9 mouse cellular contexts compared by ENCODE assay signal in the genomic region with DNA sequence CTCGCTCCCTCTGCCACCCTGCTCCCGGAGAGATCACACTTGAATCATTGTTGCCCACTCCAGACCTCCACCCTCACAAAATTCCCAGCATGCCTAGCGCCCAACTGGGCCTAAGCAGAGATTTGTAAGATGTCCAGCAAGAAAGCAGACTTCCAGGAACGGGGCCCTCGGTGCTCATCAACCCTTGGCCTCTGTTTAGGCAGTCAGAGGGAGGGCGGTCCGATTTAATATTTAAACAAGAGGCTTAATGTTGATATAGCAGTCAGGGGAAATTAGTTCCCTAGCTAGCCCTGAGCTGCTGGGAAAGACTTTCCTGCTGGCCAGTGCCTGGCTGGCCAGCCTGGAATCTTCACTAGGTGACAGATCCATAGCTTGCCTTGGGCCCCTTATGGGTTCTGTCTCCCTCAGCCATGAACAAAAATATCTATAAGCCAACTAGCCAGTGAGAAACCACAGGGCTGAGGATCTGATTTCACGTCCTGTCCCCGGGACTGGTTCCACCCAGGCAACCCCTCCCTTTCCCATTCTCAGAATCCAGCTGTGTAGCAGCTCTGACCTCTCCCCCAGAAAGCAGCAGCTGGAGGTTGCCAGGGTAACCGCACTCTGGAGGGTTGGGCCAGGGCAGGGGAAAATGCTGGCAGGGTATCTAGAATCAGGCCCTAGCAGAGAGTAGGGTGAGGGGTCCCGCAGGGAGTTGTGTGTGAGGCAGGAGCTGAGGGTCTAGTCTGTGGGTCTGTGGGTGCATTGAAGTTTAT. TPM values are rescaled to one million over a fixed set of nuclear protein-coding genes. Genes with fewer than 3 reads are reported as not detected.
A peak's percentile ranks its signal among the peaks of the same experiment; 100 is the strongest.
DNase-seq lines count a peak whose midpoint lies in the region; ATAC-seq lines count a peak whose summit lies in the region.
"Had no signal": no experiment of that assay in that cellular context is flagged by ENCODE, and none has a peak within 500 bp of the region (broad histone marks: within the 10 kb centered on the region; RNA-seq: fewer than 3 reads in every experiment).

No protein-coding gene starts in this region.

- no peaks in the 10 kb centered on the region for H3K4me1 ChIP-seq in forebrain, embryonic 14.5 days (ENCODE audit: control insufficient read depth, insufficient read depth, low read length)
- peaks cover 27% of the 10 kb centered on the region for H3K4me1 ChIP-seq in limb, embryonic 12.5 days (replicated peaks)
- peaks cover 12% of the 10 kb centered on the region; the same call in 1 of the 2 replicates for H3K4me1 ChIP-seq in midbrain, embryonic 14.5 days (ENCODE audit: control insufficient read depth, insufficient read depth, low read length)

- H3K9ac ChIP-seq in forebrain, embryonic 14.5 days (ENCODE audit: low read length), result no peak overlapping the region
- no peak overlapping the region for H3K9ac ChIP-seq in limb, embryonic 12.5 days (replicated peaks)
- no peak overlapping the region for H3K9ac ChIP-seq in midbrain, embryonic 14.5 days (replicated peaks; ENCODE audit: low read length)

- no peak overlapping the region for H3K4me3 ChIP-seq in forebrain, embryonic 14.5 days (ENCODE audit: low read depth, low read length)
- no peak overlapping the region for H3K4me3 ChIP-seq in limb, embryonic 12.5 days (replicated peaks)
- H3K4me3 ChIP-seq in midbrain, embryonic 14.5 days (replicated peaks; ENCODE audit: low read depth, low read length), result no peak overlapping the region

- H3K27ac ChIP-seq in forebrain, embryonic 14.5 days (ENCODE audit: low read depth, low read length), result peak overlapping the region; percentile 9; the same call in 1 of the 2 replicates
- H3K27ac ChIP-seq in limb, embryonic 12.5 days, result peak overlapping the region; percentile 90
- H3K27ac ChIP-seq in midbrain, embryonic 14.5 days (replicated peaks; ENCODE audit: low read depth, low read length), result peak overlapping the region; percentile 38; the same call in 1 of the 2 replicates

- WGBS in forebrain, embryonic 14.5 days, result 54% methylated on average over 11 of the region's 11 CpGs
- whole genome bisulfite sequencing in limb, embryonic 12.5 days, result 40% methylated on average over 11 of the region's 11 CpGs
- WGBS in midbrain, embryonic 14.5 days, result 44% methylated on average over 11 of the region's 11 CpGs

- no peak overlapping the region for H3K4me2 ChIP-seq in forebrain, embryonic 14.5 days (ENCODE audit: low read length)
- peak overlapping the region; percentile 20 for H3K4me2 ChIP-seq in limb, embryonic 12.5 days
- no peak overlapping the region for H3K4me2 ChIP-seq in midbrain, embryonic 14.5 days (ENCODE audit: low read length)

- intact Hi-C loops in left cerebral cortex, postnatal 4 days (cut with DNase I), result no loop called here

- ATAC-seq in forebrain, embryonic 14.5 days, result no peak
- ATAC-seq in limb, embryonic 12.5 days (ENCODE audit: insufficient number of reproducible peaks, insufficient read depth, low FRiP score, low TSS enrichment, low read depth), result peak; percentile 91
- no peak; the same call in 1 of the 2 replicates for ATAC-seq in midbrain, embryonic 14.5 days (ENCODE audit: low FRiP score, low TSS enrichment)

- no peaks in the 10 kb centered on the region for H3K36me3 ChIP-seq in forebrain, embryonic 14.5 days (ENCODE audit: control insufficient read depth, insufficient read depth, low read length)
- H3K36me3 ChIP-seq in limb, embryonic 12.5 days, result no peaks in the 10 kb centered on the region
- no peaks in the 10 kb centered on the region for H3K36me3 ChIP-seq in midbrain, embryonic 14.5 days (ENCODE audit: control insufficient read depth, insufficient read depth, low read length)

- H3K9me3 ChIP-seq in forebrain, embryonic 14.5 days (replicated peaks; ENCODE audit: control insufficient read depth, low read length), result no peaks in the 10 kb centered on the region
- H3K9me3 ChIP-seq in limb, embryonic 12.5 days, result peaks cover 4% of the 10 kb centered on the region; the same call in 1 of the 2 replicates
- 0 out of 2 replicates have a peak, but pooled peaks cover 5% of the 10 kb centered on the region for H3K9me3 ChIP-seq in midbrain, embryonic 14.5 days (ENCODE audit: control insufficient read depth, low read length)

- no peaks in the 10 kb centered on the region for H3K27me3 ChIP-seq in forebrain, embryonic 14.5 days (replicated peaks; ENCODE audit: control insufficient read depth, insufficient read depth, low read length)
- no peaks in the 10 kb centered on the region for H3K27me3 ChIP-seq in limb, embryonic 12.5 days
- H3K27me3 ChIP-seq in midbrain, embryonic 14.5 days (ENCODE audit: control insufficient read depth, insufficient read depth, low read length), result no peaks in the 10 kb centered on the region

- peak; percentile 33 for DNase-seq in left cerebral cortex, postnatal 4 days
- no peak for DNase-seq in left cerebral cortex, adult 18-20 months (ENCODE audit: low spot score in 2 of 2)
- DNase-seq in forebrain, embryonic 14.5 days (ENCODE audit: low spot score), result peak; percentile 37
- DNase-seq in heart, postnatal 4 days, result peak; percentile 85
- peak; percentile 41 for DNase-seq in midbrain, embryonic 14.5 days
- DNase-seq in yolk sac, embryonic 10.5 days (ENCODE audit: low spot score), result peak; percentile 88
- DNase-seq in left cerebral cortex, adult 9 months (ENCODE audit: low spot score in 2 of 2), result no peak

RNA-seq across cellular contexts. Expression of gene A4galt, which starts 28.2 kb away (rescaled TPM):
- total RNA-seq in left cerebral cortex, postnatal 4 days (2021), result 1 to 10 TPM; 3.1 to 3.9 TPM
- 1 to 10 TPM; 5.1 TPM for total RNA-seq in left cerebral cortex, adult 18-20 months (2021)
- 1.5 and 2.3 TPM in 2 replicates for polyA plus RNA-seq in forebrain, embryonic 14.5 days (2014; fragmentation: Nextera tagmentation; extraction: Ambion mirVana)
- 1 to 10 TPM; 3.4 to 4.1 TPM for total RNA-seq in heart, postnatal 4 days (2021)
- 0.16 TPM in 1 of 2 replicates, not detected in the other for polyA plus RNA-seq in limb, embryonic 12.5 days (2016; fragmentation: Nextera tagmentation; extraction: Ambion mirVana)
- polyA plus RNA-seq in midbrain, embryonic 14.5 days (2014; fragmentation: Nextera tagmentation; extraction: Ambion mirVana), result 0.77 and 2.6 TPM in 2 replicates
- total RNA-seq: MEL had no signal

RNA-seq across cellular contexts. Expression of gene Cyb5r3, which starts 51.0 kb away (rescaled TPM):
- 100 to 1,000 TPM; 106 TPM for total RNA-seq in left cerebral cortex, postnatal 4 days (2021)
- total RNA-seq in left cerebral cortex, adult 18-20 months (2021), result 10 to 100 TPM; 60.3 to 68.1 TPM
- polyA plus RNA-seq in forebrain, embryonic 14.5 days (2014; fragmentation: Nextera tagmentation; extraction: Ambion mirVana), result 63.3 and 75.1 TPM in 2 replicates
- total RNA-seq in heart, postnatal 4 days (2021), result 100 to 1,000 TPM; 135 to 141 TPM
- 85.8 and 113 TPM in 2 replicates for polyA plus RNA-seq in limb, embryonic 12.5 days (2016; fragmentation: Nextera tagmentation; extraction: Ambion mirVana)
- 89.7 and 107 TPM in 2 replicates for polyA plus RNA-seq in midbrain, embryonic 14.5 days (2014; fragmentation: Nextera tagmentation; extraction: Ambion mirVana)

Comparison
In these comparisons a context has a peak if more than half of its experiments do, and no peak if none do; other contexts are left out.
1. DNase-seq: peak in left cerebral cortex, postnatal 4 days (single experiment), forebrain, embryonic 14.5 days (single experiment), heart, postnatal 4 days (single experiment), midbrain, embryonic 14.5 days (single experiment) and yolk sac, embryonic 10.5 days (single experiment); none in left cerebral cortex, adult 18-20 months (0 of 2) and left cerebral cortex, adult 9 months (0 of 2).
2. H3K27ac ChIP-seq: peak in every context shown above with its lines; median percentile 90 in limb, embryonic 12.5 days; 38 in midbrain, embryonic 14.5 days; 9 in forebrain, embryonic 14.5 days.